Mouse (Mus musculus) heart, adult 2 months (tissue): ENCODE measurements at regions not wholly inside any gene's neighbourhood (a gene's known extent, or its start where the extent isn't known, plus 50 kb on each side); places are given as distances from the start of the nearest gene placed in this dataset.

Source experiments
- CTCF ChIP-seq: fragments of 200-600 bp; IDR thresholded peaks from 2 replicates; pipeline ENCODE4 v1.8.1; 2022; ENCODE audit warnings: antibody characterized with exemption, mild to moderate bottlenecking, moderate library complexity
- EP300 ChIP-seq: fragments of 200-500 bp; IDR thresholded peaks from 2 replicates; pipeline ENCODE4 v1.6.1; 2011; ENCODE audit warnings: low read depth, low read length, control low read depth; ENCODE audit not compliant: insufficient read depth

DNA sequence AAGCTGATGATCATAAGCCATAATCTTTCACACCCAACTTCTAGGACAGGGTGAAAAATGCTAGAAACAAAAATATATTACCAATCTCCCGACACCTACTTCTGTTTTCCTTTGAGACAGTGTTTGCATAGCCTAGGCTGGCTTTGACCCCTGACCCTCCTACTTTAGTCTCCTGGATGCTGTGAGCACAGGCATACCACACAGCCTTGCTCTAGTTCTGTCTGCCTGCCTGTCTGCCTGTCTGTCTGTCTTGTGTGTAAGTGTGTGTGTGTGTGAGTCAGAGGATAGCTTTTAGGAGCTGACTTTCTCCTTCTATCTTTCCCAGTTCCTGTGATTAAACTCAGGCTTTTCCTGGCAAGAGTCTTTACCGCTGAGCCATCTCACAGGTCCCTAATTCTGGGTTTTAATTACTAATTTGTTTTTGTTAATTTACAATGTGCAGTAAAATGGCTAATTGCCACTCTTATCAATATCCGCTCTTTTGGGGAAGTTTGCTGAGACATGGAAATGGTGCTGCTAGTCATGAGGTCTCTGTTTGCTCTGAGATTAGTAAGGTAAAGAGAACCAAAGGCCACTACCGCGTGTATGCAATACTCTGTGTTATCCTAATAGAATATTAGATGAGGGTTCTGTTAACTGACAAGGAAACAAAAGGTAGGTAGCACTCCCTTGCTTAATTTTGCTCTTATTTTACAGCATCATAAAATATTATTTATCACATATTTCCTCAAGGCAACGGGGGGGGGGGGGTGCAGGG, 423.3 kb downstream of the Zfp704 start:
- TF ChIP-seq EP300 (no peak), CTCF (no peak)
